Mouse (Mus musculus): ENCODE measurements around the gene Gabbr2.

Gene Gabbr2

DNA sequence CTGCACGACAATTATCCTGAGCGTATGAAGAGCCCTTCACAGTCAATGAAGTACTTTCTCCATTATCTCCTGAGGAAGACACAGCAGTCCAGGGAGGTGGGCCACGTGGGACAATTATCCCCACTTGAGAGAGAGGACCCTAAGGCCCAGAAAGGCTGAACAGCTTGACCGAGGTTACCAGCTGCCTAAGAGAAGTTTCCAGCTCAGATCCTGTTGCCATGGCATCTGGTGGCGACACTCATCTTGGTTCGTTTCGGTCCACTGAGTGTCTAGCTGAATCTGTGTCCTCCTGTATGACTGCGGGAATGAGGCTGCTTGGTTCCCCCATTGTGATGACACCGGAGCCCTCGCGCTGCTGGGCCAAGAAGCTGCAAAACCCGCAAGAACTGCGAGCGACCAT lies 76.2 kb downstream of the Gabbr2 start:
- no peak for DNase-seq (ENCODE audit: low spot score)

DNA sequence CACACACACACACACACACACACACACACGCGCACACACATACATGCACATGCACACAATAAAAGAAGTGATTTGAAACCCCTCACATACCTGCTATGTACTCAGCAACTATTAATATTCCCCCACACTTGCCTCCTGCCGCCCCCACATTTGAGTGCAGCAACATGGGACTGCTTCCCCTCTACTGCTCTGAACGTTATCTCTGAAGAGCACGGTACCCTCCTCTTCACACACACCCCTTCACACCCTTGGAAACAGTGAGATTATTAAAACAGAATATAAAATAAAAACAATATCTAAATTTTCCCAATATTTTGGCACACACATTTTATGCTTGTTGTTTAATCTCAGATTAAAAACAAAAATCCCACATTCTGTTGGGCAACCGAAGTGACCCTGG lies 77.1 kb downstream of the Gabbr2 start:
- DNase-seq (ENCODE audit: low spot score), result no peak

DNA sequence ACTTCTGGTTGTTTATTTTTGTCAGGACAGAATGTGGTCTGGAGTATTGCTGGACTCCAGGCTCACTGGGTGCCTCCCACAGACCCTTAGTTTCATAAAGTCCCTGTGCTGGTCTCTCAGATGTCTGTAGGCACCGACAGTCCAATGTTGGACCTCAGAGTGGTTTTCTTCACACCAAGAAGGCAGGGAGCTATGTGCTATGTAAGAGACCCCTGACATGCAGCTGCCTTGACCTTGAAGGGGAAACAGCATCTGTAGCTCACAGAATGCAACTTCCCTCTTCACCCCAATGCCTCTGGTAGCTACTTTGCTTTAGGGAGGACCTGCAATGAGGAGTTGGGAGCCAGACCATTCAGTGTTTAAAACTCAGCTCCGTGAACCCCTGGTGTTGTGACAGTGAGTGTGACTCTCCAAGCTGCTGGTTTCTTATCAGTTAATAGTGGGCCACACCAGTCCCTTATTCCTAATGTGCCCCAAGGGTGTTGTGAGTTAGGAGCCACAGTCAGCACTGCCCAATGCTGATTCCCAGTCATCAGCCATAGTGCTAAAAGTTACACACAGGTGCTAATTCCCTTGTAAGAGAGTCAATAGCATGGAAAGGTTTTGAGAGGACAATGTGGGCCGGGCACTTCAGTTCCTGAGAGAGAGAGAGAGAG lies 85.5 kb downstream of the Gabbr2 start:
- no peak for DNase-seq (ENCODE audit: low spot score)

GRCm38 (mm10) chr4:46905152-46905551 lies 86.5 kb downstream of the Gabbr2 start:
- no peak for DNase-seq (ENCODE audit: low spot score)

GRCm38 (mm10) chr4:46904129-46904528 lies 87.5 kb downstream of the Gabbr2 start:
- DNase-seq (ENCODE audit: low spot score), result no peak

DNA sequence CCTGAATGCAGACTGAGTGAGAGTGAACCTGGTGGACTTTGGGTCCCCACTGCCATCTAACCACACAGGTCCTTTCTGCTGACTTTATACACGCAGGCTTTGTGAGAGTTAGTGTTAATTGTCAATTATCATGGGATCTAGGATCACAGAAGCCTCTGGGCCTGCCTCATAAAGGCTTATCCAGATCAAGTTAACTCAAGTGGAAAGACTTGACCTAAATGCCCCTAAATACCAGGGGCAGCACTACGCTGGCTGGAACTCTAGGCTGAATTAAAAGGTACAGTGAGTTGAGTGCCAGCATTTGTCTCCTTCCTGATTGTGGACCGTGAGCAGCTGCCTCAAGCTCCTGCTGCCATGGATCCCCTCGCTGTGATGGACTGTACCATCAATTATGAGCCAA lies 93.1 kb downstream of the Gabbr2 start:
- DNase-seq (ENCODE audit: low spot score), result no peak

DNA sequence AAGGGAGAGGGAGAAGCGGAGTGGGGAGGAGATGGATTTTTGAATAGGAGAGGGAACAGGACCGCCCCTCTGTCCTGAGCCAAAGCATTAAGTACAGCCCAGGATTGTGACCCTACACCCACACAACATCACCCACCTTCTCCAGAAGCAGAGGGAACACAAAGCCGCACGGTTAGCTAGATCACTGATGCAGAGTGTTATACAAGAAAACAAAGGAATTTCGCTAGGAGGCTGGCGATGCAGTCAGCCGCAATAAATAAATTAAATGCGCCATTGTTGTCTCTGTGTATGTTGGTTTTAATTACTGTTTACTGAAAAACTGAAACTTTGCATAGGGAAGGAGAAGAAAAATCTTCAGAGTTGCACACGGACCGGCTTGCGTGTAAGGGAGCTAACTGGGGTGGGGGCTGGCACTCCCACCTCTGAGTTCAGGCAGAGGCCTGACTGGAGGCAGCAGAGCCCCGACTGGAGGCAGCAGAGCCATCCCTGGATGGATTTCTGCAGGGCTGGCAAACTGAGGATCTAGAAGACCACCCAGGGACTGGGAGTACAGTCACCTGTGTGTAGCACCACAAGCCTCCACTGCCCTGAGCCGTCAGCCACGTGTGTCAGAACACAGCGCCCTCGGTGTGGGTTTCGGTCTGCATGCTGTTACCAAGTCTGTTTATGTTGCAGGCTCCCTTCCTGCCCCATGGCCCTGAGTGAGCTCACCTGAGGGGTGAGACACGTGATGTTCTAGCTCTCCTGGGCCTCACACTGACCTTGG lies 93.9 kb downstream of the Gabbr2 start:
- DNase-seq (ENCODE audit: low spot score), result no peak

GRCm38 (mm10) chr4:46894144-46894543 lies 97.5 kb downstream of the Gabbr2 start:
- DNase-seq (ENCODE audit: low spot score), result no peak

GRCm38 (mm10) chr4:46889175-46889574 lies 102.5 kb downstream of the Gabbr2 start:
- DNase-seq (ENCODE audit: low spot score), result no peak

GRCm38 (mm10) chr4:46885627-46886383 lies 105.9 kb downstream of the Gabbr2 start:
- no peak for DNase-seq (ENCODE audit: low spot score)

DNA sequence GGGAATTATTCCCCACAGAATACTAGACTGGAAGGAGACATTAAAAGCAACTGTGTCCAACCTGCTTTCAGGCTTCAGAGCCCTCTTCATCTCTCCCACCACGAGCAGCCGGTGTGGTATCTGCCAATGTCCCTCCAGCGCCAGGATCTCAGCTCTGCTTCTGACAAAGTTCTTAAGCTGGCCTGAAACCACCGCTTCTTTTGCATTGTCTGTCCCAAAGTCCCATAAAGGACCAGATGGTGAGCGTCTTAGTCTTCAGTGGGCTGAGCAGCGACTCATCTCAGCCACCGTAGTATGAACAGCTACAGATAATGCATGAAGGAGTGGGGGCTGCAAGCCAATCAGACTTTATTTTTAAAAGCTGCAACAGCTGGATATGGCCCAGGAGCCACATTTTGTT lies 107.5 kb downstream of the Gabbr2 start:
- no peak for DNase-seq (ENCODE audit: low spot score)

GRCm38 (mm10) chr4:46883546-46883945 lies 108.1 kb downstream of the Gabbr2 start:
- no peak for DNase-seq (ENCODE audit: low spot score)

DNA sequence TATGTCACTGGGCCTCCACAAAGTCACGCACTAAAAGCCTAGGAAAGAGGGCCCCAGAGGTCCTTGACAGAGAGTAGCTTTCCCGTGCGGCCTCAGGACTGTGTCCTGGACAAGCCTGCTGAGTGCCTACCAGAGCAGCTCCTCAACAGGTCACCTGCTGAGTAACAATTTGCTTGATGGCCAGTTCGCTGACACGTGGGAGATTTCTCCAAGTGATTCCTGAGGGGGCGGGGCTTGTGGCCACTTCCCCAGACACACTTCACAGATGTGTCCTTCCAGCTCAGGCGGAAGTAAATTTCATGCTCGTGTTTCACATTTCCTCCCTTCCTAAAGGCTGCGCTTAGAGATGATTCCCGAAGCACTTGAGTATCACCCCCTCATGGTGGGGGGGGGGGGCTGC lies 108.6 kb downstream of the Gabbr2 start:
- no peak for DNase-seq (ENCODE audit: low spot score)

GRCm38 (mm10) chr4:46881271-46881670 lies 110.4 kb downstream of the Gabbr2 start:
- DNase-seq (ENCODE audit: low spot score), result no peak

- DNase-seq (ENCODE audit: low spot score), result no peak
Measured at GRCm38 (mm10) chr4:46879943-46880342, 111.7 kb downstream of the Gabbr2 start.

- no peak for DNase-seq (ENCODE audit: low spot score)
Measured at GRCm38 (mm10) chr4:46872750-46873149, 118.9 kb downstream of the Gabbr2 start.

DNA sequence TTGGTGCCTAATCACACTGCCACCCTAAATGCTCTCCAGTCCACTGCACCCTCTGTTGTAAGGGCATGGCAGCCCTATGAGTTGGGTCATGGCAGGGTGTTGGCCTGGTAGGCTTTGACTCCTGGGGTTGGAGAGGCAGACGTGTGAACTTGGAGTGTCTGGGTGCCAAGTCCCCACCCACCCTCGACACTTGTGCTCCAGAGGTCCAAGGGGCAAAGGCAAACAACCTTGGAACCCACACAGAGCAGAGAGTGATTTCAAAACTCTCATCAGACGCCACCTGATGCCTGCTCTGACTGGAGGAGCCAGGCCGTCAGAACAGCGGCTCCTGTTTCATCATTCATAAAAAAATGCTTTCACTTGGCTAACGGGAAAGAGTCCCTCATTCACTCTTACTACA lies 121.5 kb downstream of the Gabbr2 start:
- no peak for DNase-seq (ENCODE audit: low spot score)

- DNase-seq (ENCODE audit: low spot score), result no peak
Measured at GRCm38 (mm10) chr4:46869380-46869779, 122.3 kb downstream of the Gabbr2 start.

- no peak for DNase-seq (ENCODE audit: low spot score)
Measured at GRCm38 (mm10) chr4:46868921-46869320, 122.8 kb downstream of the Gabbr2 start.

DNA sequence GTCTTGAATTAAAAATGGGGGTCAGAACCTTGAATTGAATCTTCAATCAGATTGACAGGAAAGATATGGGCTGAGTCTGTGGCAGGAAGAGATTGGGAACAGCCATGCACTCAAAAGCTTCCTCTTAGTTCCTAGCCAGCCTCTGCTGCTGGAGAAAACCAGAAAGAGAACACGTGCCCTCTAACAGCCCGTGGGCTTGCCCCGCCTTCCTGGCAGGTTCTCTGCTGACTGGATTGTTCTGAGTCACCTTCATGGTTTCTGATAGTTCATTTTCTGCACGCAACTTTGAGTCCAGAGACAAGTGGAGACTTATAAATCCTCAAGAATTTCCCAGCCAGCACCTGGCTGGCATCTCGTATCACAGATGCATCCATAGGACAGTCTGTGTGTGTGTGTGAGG lies 123.5 kb downstream of the Gabbr2 start:
- DNase-seq (ENCODE audit: low spot score), result no peak

GRCm38 (mm10) chr4:46867779-46868178 lies 123.9 kb downstream of the Gabbr2 start:
- no peak for DNase-seq (ENCODE audit: low spot score)

DNA sequence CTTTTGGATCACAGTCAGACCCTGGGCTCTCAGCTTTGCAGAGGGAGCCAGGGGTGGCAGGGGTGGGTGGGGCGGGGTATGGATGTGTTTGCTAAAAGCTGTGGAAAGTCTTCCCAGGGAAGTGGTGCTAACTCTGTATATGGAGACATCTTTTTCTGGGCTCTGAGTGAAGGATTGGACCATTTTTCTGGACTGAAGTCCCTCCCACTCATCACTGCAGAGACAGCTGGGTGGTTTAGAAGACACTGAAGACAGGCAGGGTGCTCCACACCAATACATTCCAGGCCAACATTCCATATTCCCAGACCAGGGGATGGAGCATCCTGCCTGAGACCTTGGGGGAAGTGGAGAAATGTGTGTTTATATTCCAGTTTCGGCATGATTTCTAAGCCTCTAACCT lies 125.6 kb downstream of the Gabbr2 start:
- DNase-seq (ENCODE audit: low spot score), result no peak

DNA sequence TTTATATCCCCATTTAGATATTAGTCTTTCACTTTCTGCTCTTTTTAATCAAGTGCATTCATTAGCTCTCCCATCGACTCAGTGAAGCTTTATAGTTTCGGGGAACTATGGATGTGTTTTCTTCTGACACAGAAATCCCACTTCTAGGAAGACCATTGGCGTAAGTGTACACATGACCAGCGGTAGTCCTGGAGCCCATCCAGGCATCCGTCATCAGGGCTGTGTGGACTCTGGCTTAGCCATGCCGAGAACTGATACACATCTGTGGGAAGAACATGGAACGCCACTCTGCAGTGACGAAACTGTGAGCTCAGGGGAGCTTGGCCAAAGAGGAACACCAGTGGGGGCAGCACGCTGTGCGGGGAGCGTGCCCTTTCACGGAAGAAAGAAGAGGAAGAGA lies 128.0 kb downstream of the Gabbr2 start:
- DNase-seq (ENCODE audit: low spot score), result no peak
